Mouse (Mus musculus) kidney, embryonic 15.5 days (tissue): Measurements from ENCODE around the gene Preb. TPM values are rescaled to one million over a fixed set of nuclear protein-coding genes. Genes with fewer than 3 reads are reported as not detected.
A peak's percentile ranks its signal among the peaks of the same experiment; 100 is the strongest.

Experiments
- ATAC-seq: fragments of 200-750 bp; cut with Nextera tagmentation; replicated peaks from 2 replicates; pipeline ENCODE4 v1.8.0; 2017; ENCODE audit warnings: moderate TSS enrichment; ENCODE audit not compliant: low FRiP score
- H3K27ac ChIP-seq: fragments of 300-500 bp; sonication (generic); 2 replicates; pipeline ENCODE4 v1.5.1; 2015; ENCODE audit warnings: mild to moderate bottlenecking, inconsistent platforms
- H3K27me3 ChIP-seq: fragments of 300-500 bp; sonication (generic); 2 replicates; pipeline ENCODE4 v1.6.1; 2015; ENCODE audit warnings: inconsistent platforms
- H3K36me3 ChIP-seq: fragments of 300-500 bp; sonication (generic); 2 replicates; pipeline ENCODE4 v1.6.1; 2015; ENCODE audit warnings: inconsistent platforms
- H3K4me1 ChIP-seq: fragments of 300-500 bp; sonication (generic); 2 replicates; pipeline ENCODE4 v1.6.1; 2015; ENCODE audit warnings: inconsistent platforms
- H3K4me2 ChIP-seq: fragments of 300-500 bp; sonication (generic); 2 replicates; pipeline ENCODE4 v1.6.1; 2015; ENCODE audit warnings: moderate library complexity, mild to moderate bottlenecking, inconsistent platforms
- H3K4me3 ChIP-seq: fragments of 300-500 bp; sonication (generic); replicated peaks from 2 replicates; pipeline ENCODE4 v1.5.1; 2015; ENCODE audit warnings: mild to moderate bottlenecking, inconsistent platforms
- H3K9ac ChIP-seq: fragments of 300-500 bp; sonication (generic); 2 replicates; pipeline ENCODE4 v1.6.1; 2015; ENCODE audit warnings: mild to moderate bottlenecking, inconsistent platforms
- H3K9me3 ChIP-seq: fragments of 300-500 bp; sonication (generic); replicated peaks from 2 replicates; pipeline ENCODE4 v1.6.1; 2016; ENCODE audit warnings: inconsistent platforms
- WGBS: fragments of 180-500 bp; shearing (Covaris S2); methylation state at CpG from one replicate; pipeline ENCODE4 v1.1.7; 2015; ENCODE audit warnings: mixed read lengths; 5-methylcytosine and 5-hydroxymethylcytosine counted together
- polyA plus RNA-seq: library from polyadenylated mRNA; unstranded; fragments of >200 nt; fragmentation: Nextera tagmentation; extraction: Ambion mirVana; gene quantifications from 2 replicates; pipeline ENCODE4 v1.2.1, GENCODE M21; 2015

Preb gene
- polyA plus RNA-seq, 1 experiment from 2014 or later = 151 TPM

DNA sequence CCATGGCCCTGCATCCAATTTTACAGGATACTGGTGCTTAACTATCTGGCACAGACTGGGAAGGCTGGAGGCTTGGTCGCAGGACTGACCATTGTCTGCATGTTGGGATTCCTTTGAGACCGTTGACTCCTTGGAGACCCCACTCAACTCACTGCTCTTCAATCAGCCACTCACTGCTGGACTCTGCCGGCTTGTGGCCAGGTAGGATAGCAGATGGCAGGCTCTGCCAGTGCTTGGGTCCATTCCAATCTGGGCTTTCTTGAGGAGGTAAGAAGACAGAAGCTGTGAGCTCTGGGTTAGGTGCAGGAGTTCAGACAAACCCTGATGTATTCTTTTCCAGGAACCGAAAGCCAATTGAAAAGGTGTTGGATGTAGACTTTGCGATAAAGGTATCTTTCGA lies 6.1 kb downstream of the Preb start:
- 96% methylated on average over 6 of the region's 6 CpGs for WGBS
- H3K4me1 ChIP-seq = peaks cover 34% of the 10 kb centered on the region
- no peak overlapping the region for H3K9ac ChIP-seq
- H3K4me2 ChIP-seq = no peak overlapping the region
- no peak overlapping the region for H3K4me3 ChIP-seq
- H3K27ac ChIP-seq = no peak overlapping the region
- no peaks in the 10 kb centered on the region for H3K27me3 ChIP-seq
- no peaks in the 10 kb centered on the region for H3K9me3 ChIP-seq
- peaks cover 66% of the 10 kb centered on the region for H3K36me3 ChIP-seq
- no peak for ATAC-seq

DNA sequence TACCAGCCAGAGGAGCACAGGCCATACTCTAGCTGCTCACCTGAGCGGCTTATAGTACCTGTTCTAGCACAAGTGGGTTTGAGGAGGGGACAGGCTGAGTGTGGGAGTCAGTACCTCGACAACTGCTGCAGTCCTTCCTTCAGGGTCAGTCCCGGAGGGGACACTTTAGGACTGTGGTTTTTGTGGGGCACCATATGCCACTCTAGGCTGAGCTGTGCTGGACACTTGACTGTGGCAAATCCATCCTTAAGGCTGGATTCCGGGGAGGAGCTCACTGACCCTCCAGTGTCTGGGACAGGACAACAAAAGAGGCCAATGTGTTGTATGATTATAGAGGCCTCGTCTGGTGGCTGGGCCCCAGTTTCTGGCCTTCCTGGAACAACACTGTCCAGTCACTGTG lies 7.6 kb downstream of the Preb start:
- peaks cover 52% of the 10 kb centered on the region for H3K36me3 ChIP-seq
- WGBS = 93% methylated on average over 5 of the region's 5 CpGs
- H3K4me3 ChIP-seq = no peak overlapping the region
- peaks cover 25% of the 10 kb centered on the region for H3K4me1 ChIP-seq
- no peak overlapping the region for H3K4me2 ChIP-seq
- H3K27me3 ChIP-seq = no peaks in the 10 kb centered on the region
- H3K9me3 ChIP-seq = no peaks in the 10 kb centered on the region
- H3K9ac ChIP-seq = no peak overlapping the region
- H3K27ac ChIP-seq = no peak overlapping the region
- ATAC-seq = no peak

DNA sequence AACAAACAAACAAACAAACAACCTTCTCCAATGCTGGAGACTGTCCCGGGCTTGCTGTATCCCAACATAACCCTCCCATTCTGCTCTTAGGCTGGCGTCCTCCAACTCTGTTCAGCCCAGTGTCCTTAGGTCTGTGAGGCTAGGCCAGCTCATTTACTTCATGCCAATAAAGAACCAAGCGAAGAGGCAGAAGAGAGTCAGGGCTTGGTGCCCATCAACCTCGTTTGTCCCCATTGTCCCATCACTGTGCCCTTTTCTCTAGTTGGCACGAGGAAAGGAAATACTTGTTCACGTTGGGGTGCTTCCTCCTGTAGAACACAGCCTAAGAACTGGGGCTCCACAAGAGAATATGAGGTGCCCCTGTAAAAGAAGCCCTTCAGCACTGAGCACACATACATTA lies 8.5 kb downstream of the Preb start:
- no peak overlapping the region for H3K4me2 ChIP-seq
- H3K4me1 ChIP-seq = peaks cover 23% of the 10 kb centered on the region
- no peak overlapping the region for H3K4me3 ChIP-seq
- WGBS = 89% methylated on average over 6 of the region's 6 CpGs
- H3K27me3 ChIP-seq = no peaks in the 10 kb centered on the region
- H3K36me3 ChIP-seq = peaks cover 47% of the 10 kb centered on the region
- no peak for ATAC-seq
- H3K27ac ChIP-seq = 0 out of 2 replicates have a peak overlapping the region, but pooled peaks have one; percentile 20
- H3K9me3 ChIP-seq = no peaks in the 10 kb centered on the region
- H3K9ac ChIP-seq = no peak overlapping the region

DNA sequence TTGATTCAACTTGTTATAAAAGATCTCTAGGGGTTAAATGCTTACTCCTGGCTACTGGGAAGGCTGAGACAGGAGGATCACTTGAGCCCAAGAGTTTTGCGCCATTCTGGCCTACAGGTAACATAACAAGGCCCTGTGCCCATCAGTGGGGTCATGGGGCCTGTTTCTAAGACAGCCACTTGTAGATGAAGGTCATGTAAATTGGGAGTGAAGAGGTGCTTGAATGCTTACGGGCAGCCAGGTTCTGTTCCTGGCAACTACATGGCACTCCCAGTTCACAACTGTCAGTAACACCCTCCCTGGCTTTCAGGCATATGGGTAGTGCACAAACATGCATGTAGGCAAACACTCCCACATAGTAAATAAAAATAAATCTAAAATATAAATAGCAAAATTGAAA lies 9.2 kb downstream of the Preb start:
- Histone ChIP-seq H3K9ac (no peak overlapping the region; the same call in 1 of the 2 replicates), H3K4me1 (peaks cover 23% of the 10 kb centered on the region), H3K27ac (no peak overlapping the region), H3K4me2 (peak overlapping the region; percentile 78; the same call in 1 of the 2 replicates), H3K27me3 (no peaks in the 10 kb centered on the region), H3K9me3 (no peaks in the 10 kb centered on the region), H3K4me3 (no peak overlapping the region), H3K36me3 (peaks cover 45% of the 10 kb centered on the region)
- ATAC-seq = no peak
- WGBS = 92% methylated on average over 2 of the region's 2 CpGs

DNA sequence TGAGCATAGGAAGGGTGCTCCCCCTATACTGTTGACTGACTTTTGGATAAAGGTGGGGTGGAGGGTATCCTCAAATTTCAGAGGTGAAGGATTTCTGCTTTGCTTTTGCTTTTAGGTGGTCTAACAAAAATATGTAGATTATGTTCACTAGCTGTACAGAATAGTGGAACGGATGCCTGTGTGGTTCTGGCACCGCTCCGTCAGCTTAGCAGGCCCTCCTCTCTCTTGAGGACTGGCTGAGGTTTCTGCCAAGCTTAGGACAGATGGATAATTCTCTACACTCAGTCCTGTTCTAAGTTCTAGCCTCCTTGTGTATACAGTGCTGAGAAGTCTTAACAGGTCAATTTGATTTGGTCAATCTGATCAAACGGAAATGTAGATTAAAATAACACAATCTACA lies 9.7 kb downstream of the Preb start:
- WGBS = 69% methylated on average over 4 of the region's 4 CpGs
- peak overlapping the region; percentile 59 for H3K4me3 ChIP-seq
- no peaks in the 10 kb centered on the region for H3K27me3 ChIP-seq
- H3K27ac ChIP-seq = peak overlapping the region; percentile 88
- peak overlapping the region; percentile 49 for H3K9ac ChIP-seq
- ATAC-seq = no peak
- peak overlapping the region; percentile 78 for H3K4me2 ChIP-seq
- no peaks in the 10 kb centered on the region for H3K9me3 ChIP-seq
- H3K4me1 ChIP-seq = peaks cover 27% of the 10 kb centered on the region
- peaks cover 40% of the 10 kb centered on the region for H3K36me3 ChIP-seq

DNA sequence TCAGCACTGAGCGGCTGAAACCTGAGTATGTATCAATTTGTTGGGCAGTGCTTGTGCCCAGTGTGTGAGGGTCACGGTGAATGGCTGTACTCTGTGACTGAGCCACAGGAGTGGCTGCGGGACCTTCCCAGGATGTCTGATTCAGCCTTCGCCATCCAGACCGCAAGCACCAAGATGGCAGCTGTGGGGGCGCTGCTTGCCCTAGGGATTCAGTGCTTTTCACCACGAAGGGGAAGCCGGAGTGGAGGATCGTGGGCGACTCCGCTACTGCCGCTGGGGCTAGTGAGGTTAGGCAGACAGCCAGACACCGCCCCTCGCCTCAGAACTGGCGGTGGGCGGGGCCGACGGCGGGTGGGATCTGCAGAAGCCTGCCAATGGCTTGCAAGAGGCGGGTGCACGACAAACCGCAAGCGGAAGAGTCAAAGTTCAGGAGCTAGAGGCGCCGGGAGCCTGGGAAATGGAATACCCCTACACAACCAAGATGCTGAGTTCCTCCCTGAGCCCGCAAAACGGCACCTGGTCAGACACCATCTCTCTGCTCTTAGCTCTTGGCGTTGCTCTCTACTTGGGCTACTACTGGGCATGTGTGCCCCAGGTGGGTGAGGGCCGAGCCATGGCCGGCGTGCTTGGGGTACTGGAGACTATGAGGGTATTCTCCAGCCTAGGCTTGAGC lies 10.4 kb downstream of the Preb start:
- Histone ChIP-seq H3K27ac (peak overlapping the region; percentile 88), H3K4me2 (peak overlapping the region; percentile 78)
- under 1% methylated on average over 31 of the region's 31 CpGs for WGBS

DNA sequence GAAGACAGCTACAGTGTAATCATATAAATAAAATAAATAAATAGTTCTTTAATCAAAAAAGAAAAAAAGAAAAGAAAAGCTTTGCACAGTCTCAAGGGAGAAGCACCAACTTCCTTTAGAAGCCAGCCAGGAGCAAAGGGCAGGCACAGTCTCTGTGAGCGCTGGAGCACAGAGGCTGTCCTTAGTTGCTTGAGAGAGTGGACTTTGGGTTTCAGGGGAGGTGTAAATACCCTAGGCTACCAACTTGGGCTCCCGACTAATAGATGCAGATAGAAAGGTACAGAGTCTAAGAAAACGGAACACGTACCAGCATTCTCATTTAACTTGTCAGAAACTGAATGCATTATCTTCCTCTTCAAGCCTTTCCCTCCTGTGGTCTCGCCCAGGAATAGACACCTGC lies 11.5 kb downstream of the Preb start:
- no peak overlapping the region for H3K9ac ChIP-seq
- ATAC-seq = no peak

More for the DNA sequence above, 10.4 kb downstream of the Preb start:
- Histone ChIP-seq H3K4me3 (peak overlapping the region; percentile 59), H3K27me3 (peaks cover 4% of the 10 kb centered on the region; the same call in 1 of the 2 replicates), H3K4me1 (peaks cover 33% of the 10 kb centered on the region), H3K9me3 (no peaks in the 10 kb centered on the region), H3K9ac (peak overlapping the region; percentile 49), H3K36me3 (peaks cover 33% of the 10 kb centered on the region)
- ATAC-seq = peak; percentile 91

DNA sequence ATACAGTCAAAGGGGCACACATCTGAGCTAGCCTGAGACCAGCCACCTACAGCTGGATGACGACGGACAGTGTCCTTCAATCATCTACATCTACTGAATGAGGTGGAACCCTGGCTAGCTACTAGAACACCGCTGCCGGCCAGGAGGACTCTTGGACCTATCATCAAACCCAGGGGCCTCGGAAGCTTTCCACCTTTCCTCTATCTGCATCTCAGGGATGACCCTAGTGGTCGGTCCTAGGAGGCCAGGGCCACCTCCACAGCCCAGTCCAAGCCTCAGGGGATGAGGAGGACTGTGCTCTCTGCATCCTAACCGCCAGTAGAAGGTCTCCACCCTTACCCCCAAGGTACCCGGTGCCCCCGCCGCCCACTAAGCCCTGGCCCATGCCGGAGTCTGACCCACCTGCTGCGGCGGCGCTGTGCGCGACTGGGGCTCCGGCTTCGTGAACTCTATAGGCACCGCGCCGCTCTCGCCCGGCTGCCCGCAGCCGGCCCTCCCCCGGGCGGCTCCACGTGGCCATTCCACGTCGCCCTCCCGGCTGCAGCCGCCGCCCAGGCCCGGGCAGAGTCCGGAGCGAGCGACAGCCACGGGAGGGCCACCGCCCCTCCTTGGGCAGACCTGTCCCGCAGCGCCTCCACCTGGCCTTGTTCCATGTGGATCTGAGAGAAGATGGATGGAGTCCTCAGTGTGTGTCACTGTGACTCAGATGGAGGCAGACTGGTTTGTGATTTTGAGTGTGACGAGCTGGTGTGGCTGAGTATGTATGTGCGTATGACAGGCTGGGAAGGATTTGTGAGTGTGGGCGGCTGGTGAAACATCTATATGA lies 15.0 kb downstream of the Preb start, which contains the start of gene Cgref1:
Gene Cgref1 (minus strand): TSS at position 636 of the 826 bp plus-strand sequence.
- peak within 1 kb of the TSS; percentile 90 for H3K4me2 ChIP-seq

More for the DNA sequence above, 11.5 kb downstream of the Preb start:
- Histone ChIP-seq H3K4me2 (0 out of 2 replicates have a peak overlapping the region, but pooled peaks have one; percentile 78), H3K4me3 (no peak overlapping the region), H3K27ac (peak overlapping the region; percentile 88), H3K9me3 (no peaks in the 10 kb centered on the region), H3K4me1 (peaks cover 34% of the 10 kb centered on the region), H3K27me3 (peaks cover 8% of the 10 kb centered on the region; the same call in 1 of the 2 replicates), H3K36me3 (peaks cover 22% of the 10 kb centered on the region)
- 71% methylated on average over 5 of the region's 5 CpGs for WGBS

DNA sequence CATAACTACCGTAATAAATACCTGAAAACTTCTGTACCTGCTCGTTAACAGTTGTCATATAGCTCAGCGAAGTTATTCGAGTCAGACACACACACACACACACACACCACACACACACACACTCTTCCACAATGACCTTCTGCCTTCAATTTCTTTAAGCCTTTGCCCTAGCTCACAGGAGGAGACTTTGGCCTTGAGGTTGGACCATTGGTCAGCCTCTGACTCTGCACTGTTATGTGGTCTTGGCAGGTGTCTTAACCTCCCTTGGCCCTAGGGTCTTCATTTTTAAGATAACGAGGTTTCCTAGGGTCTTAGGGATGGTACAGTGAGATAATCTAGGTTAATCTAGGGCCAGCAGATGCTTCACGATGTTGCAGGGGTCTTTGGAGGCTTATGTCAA lies 15.8 kb downstream of the Preb start:
- Histone ChIP-seq H3K4me1 (peaks cover 20% of the 10 kb centered on the region), H3K4me2 (0 out of 2 replicates have a peak overlapping the region, but pooled peaks have one; percentile 90), H3K9me3 (no peaks in the 10 kb centered on the region), H3K9ac (no peak overlapping the region), H3K27ac (no peak overlapping the region), H3K27me3 (peaks cover 8% of the 10 kb centered on the region; the same call in 1 of the 2 replicates), H3K4me3 (no peak overlapping the region), H3K36me3 (no peaks in the 10 kb centered on the region)
- WGBS = 90% methylated on average over 6 of the region's 6 CpGs
- no peak for ATAC-seq

More for the DNA sequence above, 15.0 kb downstream of the Preb start, which contains the start of gene Cgref1:
- Histone ChIP-seq H3K9me3 (no peaks in the 10 kb centered on the region), H3K27me3 (peaks cover 8% of the 10 kb centered on the region; the same call in 1 of the 2 replicates), H3K27ac (no peak within 1 kb of the TSS), H3K36me3 (no peaks in the 10 kb centered on the region), H3K9ac (peak within 1 kb of the TSS; percentile 50), H3K4me3 (peak within 1 kb of the TSS; percentile 52), H3K4me1 (peaks cover 26% of the 10 kb centered on the region)
- peak; percentile 68 for ATAC-seq
- 5% methylated on average over 44 of the region's 44 CpGs for WGBS

DNA sequence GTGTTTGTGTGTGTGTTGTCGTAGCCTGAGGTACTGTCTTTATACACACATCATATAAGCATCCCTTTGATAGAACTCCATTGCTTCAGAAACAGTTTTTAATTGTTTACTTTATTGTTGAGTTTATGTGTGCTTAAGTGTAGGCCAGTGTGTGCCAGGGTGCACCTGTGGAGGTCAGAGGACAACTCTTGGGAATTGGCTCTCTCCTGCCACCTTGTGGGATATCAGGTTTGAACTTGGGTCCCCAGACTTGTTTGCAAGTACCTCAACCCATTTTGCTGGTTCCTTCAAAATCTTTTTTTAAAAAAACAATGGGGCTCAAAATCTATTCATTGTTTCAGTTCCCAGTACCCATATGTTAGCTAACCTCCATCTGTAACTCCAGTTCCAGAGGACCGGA lies 17.2 kb downstream of the Preb start:
- no peak overlapping the region for H3K4me2 ChIP-seq
- H3K4me1 ChIP-seq = peaks cover 11% of the 10 kb centered on the region
- no peak overlapping the region for H3K27ac ChIP-seq
- no peaks in the 10 kb centered on the region for H3K36me3 ChIP-seq
- H3K4me3 ChIP-seq = no peak overlapping the region
- WGBS = 96% methylated on average over 2 of the region's 2 CpGs
- H3K9me3 ChIP-seq = no peaks in the 10 kb centered on the region
- H3K9ac ChIP-seq = no peak overlapping the region
- H3K27me3 ChIP-seq = peaks cover 8% of the 10 kb centered on the region; the same call in 1 of the 2 replicates
- ATAC-seq = no peak

DNA sequence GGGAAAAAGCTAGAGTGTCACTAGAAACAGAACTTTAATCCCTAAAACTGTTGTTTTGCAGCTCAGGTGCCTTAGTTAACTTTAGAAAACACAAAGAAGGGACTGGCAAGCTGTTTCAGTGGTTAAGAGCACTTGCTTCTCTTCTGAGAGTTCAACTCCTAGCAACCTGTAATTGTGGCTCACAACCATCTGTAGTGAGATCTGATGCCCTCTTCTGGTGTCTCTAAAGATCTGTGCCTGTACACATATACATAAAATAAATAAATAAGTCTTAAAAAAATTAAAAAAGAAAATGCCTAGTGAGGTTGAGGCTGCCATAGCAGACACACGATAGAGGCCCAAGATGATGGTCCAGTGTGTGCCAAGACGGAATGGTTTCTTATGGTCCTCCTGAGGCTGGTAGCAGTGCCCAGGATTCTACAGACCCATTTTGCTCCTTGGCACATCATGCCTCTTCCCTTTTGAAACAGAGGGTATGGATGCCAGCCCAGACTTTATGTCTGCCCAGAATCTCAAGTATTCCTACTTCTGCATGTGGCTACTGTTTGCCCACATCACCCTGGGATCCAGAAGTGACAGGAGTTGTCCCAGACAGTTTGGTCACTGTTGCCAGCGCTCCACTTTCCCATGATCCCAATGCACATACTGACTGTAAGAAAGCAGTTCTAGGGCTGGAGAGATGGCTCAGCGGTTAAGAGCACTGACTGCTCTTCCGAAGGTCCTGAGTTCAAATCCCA lies 25.3 kb downstream of the Preb start:
- Histone ChIP-seq H3K9ac (no peak overlapping the region), H3K27ac (no peak overlapping the region), H3K9me3 (no peaks in the 10 kb centered on the region), H3K4me1 (no peaks in the 10 kb centered on the region), H3K36me3 (no peaks in the 10 kb centered on the region), H3K4me3 (no peak overlapping the region), H3K4me2 (no peak overlapping the region), H3K27me3 (no peaks in the 10 kb centered on the region)
- 89% methylated on average over 5 of the region's 5 CpGs for WGBS
- ATAC-seq = no peak
